Mouse (Mus musculus) liver, postnatal 0 days (tissue): ENCODE data around the gene Lrp2.

Experiments used
- CTCF ChIP-seq: sonication (generic); IDR thresholded peaks from 2 replicates; pipeline ENCODE4 v1.5.1; 2016; ENCODE audit warnings: antibody characterized with exemption, low read depth
- EP300 ChIP-seq: IDR thresholded peaks from 2 replicates; pipeline ENCODE4 v1.6.1; 2016; ENCODE audit warnings: antibody characterized with exemption, low read depth, mild to moderate bottlenecking

DNA sequence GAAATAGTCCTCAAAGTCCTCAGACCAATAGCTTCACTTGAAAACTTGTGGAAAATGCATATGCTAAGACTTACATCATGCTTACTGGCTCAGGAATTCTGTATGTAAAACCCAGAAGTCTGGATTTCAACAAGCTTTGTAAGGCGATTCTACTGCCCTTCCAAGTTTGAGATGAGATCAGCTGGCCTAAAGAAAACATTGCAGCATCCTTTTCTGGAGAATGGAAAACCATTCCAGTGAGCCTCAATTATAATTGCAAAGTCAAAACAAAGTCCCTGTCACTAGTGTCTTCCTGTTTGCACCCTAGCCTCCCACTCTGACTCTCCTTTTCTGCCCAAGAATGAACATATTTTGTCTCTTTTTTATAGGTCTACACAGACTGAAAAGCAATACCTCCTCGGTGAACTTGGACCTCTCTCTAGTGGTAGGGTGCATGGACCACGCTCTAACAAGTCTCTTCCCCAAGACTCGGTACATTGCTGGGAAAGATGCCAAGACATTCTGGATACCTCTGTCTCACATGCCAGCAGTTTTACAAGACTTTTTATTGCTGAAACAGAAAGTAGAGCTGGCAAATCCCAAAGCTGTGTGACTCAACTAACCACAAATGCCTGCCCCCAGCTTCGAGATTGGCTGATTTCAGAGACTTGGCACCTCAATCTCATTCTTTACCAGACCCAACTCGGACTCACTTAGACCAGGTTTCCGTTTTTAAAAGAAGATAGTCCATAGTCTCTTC lies 184.8 kb downstream of the Lrp2 start:
- TF ChIP-seq CTCF: no peak
- TF ChIP-seq EP300: no peak
